Mouse (Mus musculus) liver, embryonic 14.5 days (tissue): ENCODE data around the gene Ywhab. TPM values are rescaled to one million over a fixed set of nuclear protein-coding genes. Genes with fewer than 3 reads are reported as not detected.

Experiments used
- ATAC-seq: fragments of 200-750 bp; cut with Nextera tagmentation; 2 replicates; pipeline ENCODE4 v1.8.0; 2017; ENCODE audit warnings: moderate number of reproducible peaks, mild to moderate bottlenecking, moderate library complexity; ENCODE audit not compliant: insufficient read depth
- DNase-seq, 3 experiments: peaks; one replicate each; pipeline ENCODE4 v3.0.0-alpha.2; 2012 to 2013; ENCODE audit warnings: low read depth in 3 of 3, low spot score in 3 of 3
- H3K27ac ChIP-seq: fragments of 300-500 bp; sonication (generic); 2 replicates; pipeline ENCODE4 v1.5.1; 2014; ENCODE audit warnings: moderate library complexity, mild to moderate bottlenecking, control low read depth, inconsistent platforms
- H3K27me3 ChIP-seq: fragments of 300-500 bp; sonication (generic); 2 replicates; pipeline ENCODE4 v1.6.1; 2014; ENCODE audit warnings: mild to moderate bottlenecking, low read length, moderate library complexity; ENCODE audit not compliant: control insufficient read depth, insufficient read depth
- H3K36me3 ChIP-seq: fragments of 300-500 bp; sonication (generic); replicated peaks from 2 replicates; pipeline ENCODE4 v1.6.1; 2014; ENCODE audit warnings: low read depth; ENCODE audit not compliant: control insufficient read depth, insufficient read depth
- H3K4me1 ChIP-seq, 2 experiments: fragments of 200-500 bp in 1 of 2; fragments of 300-500 bp in 1 of 2; sonication (generic) in 1 of 2; replicated peaks; 2 replicates each; pipeline ENCODE4 v1.6.1; 2012 to 2014; ENCODE audit warnings: antibody characterized with exemption in 1 of 2, inconsistent platforms in 1 of 2, low read length in 1 of 2; ENCODE audit not compliant: control insufficient read depth in 2 of 2, insufficient read depth in 2 of 2
- H3K4me2 ChIP-seq: fragments of 300-500 bp; sonication (generic); 2 replicates; pipeline ENCODE4 v1.6.1; 2014; ENCODE audit warnings: low read depth, mild to moderate bottlenecking, control low read depth, moderate library complexity
- H3K4me3 ChIP-seq, 2 experiments: fragments of 200-500 bp in 1 of 2; fragments of 300-500 bp in 1 of 2; sonication (generic) in 1 of 2; 2 replicates each; pipeline ENCODE4 v1.5.1; 2012 to 2014; ENCODE audit warnings: low read depth in 2 of 2, low read length in 2 of 2, mild to moderate bottlenecking in 2 of 2, control low read depth in 1 of 2, inconsistent platforms in 1 of 2, moderate library complexity in 1 of 2; ENCODE audit not compliant: insufficient read depth in 1 of 2
- H3K9ac ChIP-seq: fragments of 300-500 bp; sonication (generic); replicated peaks from 2 replicates; pipeline ENCODE4 v1.6.1; 2014; ENCODE audit warnings: mild to moderate bottlenecking, control low read depth, moderate library complexity
- H3K9me3 ChIP-seq: fragments of 300-500 bp; sonication (generic); 2 replicates; pipeline ENCODE4 v1.6.1; 2016; ENCODE audit warnings: low read length, mixed read lengths; ENCODE audit not compliant: control insufficient read depth
- CTCF ChIP-seq: IDR thresholded peaks from 2 replicates; pipeline ENCODE4 v1.5.1; 2016; ENCODE audit warnings: antibody characterized with exemption, low read depth, control low read depth
- EP300 ChIP-seq: IDR thresholded peaks from 2 replicates; pipeline ENCODE4 v1.6.1; 2016; ENCODE audit warnings: antibody characterized with exemption, low read depth
- WGBS: fragments of 180-500 bp; shearing (Covaris S2); extraction: QIAGEN DNeasy Blood & Tissue Kit; methylation state at CpG from one replicate; pipeline ENCODE4 v1.1.7; 2014; ENCODE audit not compliant: insufficient replicate concordance; 5-methylcytosine and 5-hydroxymethylcytosine counted together
- polyA plus RNA-seq, 2 experiments: library from polyadenylated mRNA; depleted of rRNA in 1 of 2; stranded (reverse) in 1 of 2; unstranded in 1 of 2; fragments of >200 nt; fragmentation: Nextera tagmentation in 1 of 2; extraction: Ambion mirVana in 1 of 2; gene quantifications; 2 replicates each; pipeline versions ENCODE4 v1.2.1 to v1.2.3; 2012 to 2014

Ywhab gene
- polyA plus RNA-seq (2012; rRNA removed) (20.2 and 32.3 TPM in 2 replicates), polyA plus RNA-seq (2014; fragmentation: Nextera tagmentation; extraction: Ambion mirVana) (79.6 and 88.4 TPM in 2 replicates)

GRCm38 (mm10) chr2:163994654-163994976 is at the start of gene Ywhab:
Gene Ywhab (plus strand): TSS chr2:163994960.
- peak within 1 kb of the TSS; percentile 80 for H3K27ac ChIP-seq
- H3K36me3 ChIP-seq = no peaks in the 10 kb centered on the region; the same call in 1 of the 2 replicates
- H3K27me3 ChIP-seq = no peaks in the 10 kb centered on the region
- H3K9me3 ChIP-seq = no peaks in the 10 kb centered on the region
- DNase-seq (no peak), ATAC-seq (no peak)
- 1% methylated on average over 14 of the region's 14 CpGs for WGBS
- peak within 1 kb of the TSS; percentile 85 for H3K4me2 ChIP-seq
- TF ChIP-seq EP300 = no peak
- no peak for TF ChIP-seq CTCF
- H3K4me3 ChIP-seq = peak within 1 kb of the TSS; percentile 85 to 96
- H3K4me1 ChIP-seq = peaks cover 14 to 19% of the 10 kb centered on the region in 2 experiments
- H3K9ac ChIP-seq = peak within 1 kb of the TSS; percentile 91

- DNase-seq (no peak), ATAC-seq (no peak)
- Histone ChIP-seq H3K9ac (no peak overlapping the region), H3K4me2 (no peak overlapping the region), H3K27me3 (no peaks in the 10 kb centered on the region), H3K27ac (no peak overlapping the region), H3K36me3 (no peaks in the 10 kb centered on the region), H3K4me3 (no peak overlapping the region), H3K4me1 (no peaks in the 10 kb centered on the region), H3K9me3 (no peaks in the 10 kb centered on the region)
- WGBS = 61% methylated on average over 15 of the region's 15 CpGs
- no peak for TF ChIP-seq EP300
- no peak for TF ChIP-seq CTCF
Measured at GRCm38 (mm10) chr2:163946221-163946620, 48.5 kb upstream of the Ywhab start.

DNA sequence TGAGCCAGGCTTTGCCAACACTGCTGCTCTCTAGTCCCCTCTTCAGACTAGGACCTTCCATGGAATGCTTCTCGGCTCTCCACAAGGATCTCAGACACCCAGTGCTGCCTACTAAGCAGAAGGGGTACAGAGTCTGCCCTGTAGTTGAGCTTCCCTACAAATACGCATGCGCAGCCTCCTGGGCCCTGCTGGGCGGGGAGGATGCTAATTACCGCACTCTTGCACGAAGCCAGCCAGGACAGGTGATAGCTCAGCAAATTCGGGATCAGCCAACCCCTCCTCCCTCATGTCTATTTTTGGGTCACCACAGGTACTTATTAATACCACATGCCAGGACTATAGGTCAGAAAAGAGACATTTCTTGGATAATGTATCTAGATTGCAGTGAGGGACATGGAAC is 46.8 kb upstream of the Ywhab start:
- ATAC-seq (no peak), DNase-seq (no peak)
- 67% methylated on average over 7 of the region's 7 CpGs for WGBS
- no peak for TF ChIP-seq EP300
- no peak overlapping the region for H3K4me2 ChIP-seq
- no peaks in the 10 kb centered on the region for H3K4me1 ChIP-seq
- H3K9me3 ChIP-seq = no peaks in the 10 kb centered on the region
- H3K36me3 ChIP-seq = no peaks in the 10 kb centered on the region
- no peak overlapping the region for H3K27ac ChIP-seq
- no peak overlapping the region for H3K9ac ChIP-seq
- no peaks in the 10 kb centered on the region for H3K27me3 ChIP-seq
- H3K4me3 ChIP-seq = no peak overlapping the region

GRCm38 (mm10) chr2:163951770-163952169 is 43.0 kb upstream of the Ywhab start:
- DNase-seq = peak in 2 of 3 experiments; percentile 7 to 11
- 14% methylated on average over 4 of the region's 4 CpGs for WGBS
- no peak for ATAC-seq
- Histone ChIP-seq H3K27ac (no peak overlapping the region), H3K36me3 (no peaks in the 10 kb centered on the region), H3K9me3 (no peaks in the 10 kb centered on the region), H3K9ac (no peak overlapping the region), H3K4me3 (no peak overlapping the region), H3K4me1 (no peaks in the 10 kb centered on the region), H3K4me2 (no peak overlapping the region), H3K27me3 (no peaks in the 10 kb centered on the region)
- TF ChIP-seq CTCF (peak; percentile 72), EP300 (no peak)

DNA sequence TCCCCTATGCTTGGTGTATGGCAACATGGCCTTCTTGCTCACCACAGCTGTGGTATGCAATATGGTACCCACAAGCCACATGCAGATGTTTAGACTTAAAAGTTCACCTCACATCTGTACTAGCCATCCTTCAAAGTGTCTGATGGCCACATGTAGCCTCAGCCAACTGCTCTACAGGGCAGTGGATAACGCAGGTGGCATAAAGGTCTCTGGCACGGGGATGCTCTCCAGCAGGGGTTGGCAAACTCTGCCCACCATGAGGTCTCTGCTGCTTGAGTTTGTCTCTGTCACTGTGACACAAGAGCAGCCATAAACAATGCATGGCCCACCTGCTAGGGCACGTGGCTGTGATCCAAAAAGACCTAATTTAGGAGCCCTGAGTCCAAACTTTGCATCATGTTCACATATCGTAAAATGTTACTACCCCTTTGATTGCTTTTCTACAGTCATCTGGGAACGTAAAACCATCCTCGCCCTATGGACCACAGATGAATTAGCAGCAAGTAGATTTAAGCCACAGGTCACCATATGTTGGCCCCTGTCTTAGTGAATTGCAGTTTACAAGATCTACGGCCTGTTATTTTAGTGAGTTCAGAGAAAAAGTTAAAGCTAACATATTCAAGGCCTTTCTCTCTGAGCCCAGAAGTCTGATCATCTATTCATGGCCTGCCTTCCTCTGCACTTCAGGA is 41.0 kb upstream of the Ywhab start:
- Histone ChIP-seq H3K9ac (no peak overlapping the region), H3K27ac (no peak overlapping the region), H3K9me3 (no peaks in the 10 kb centered on the region), H3K4me3 (no peak overlapping the region), H3K4me1 (no peaks in the 10 kb centered on the region), H3K27me3 (no peaks in the 10 kb centered on the region), H3K4me2 (no peak overlapping the region), H3K36me3 (no peaks in the 10 kb centered on the region)
- WGBS = 53% methylated on average over 7 of the region's 7 CpGs
- no peak for DNase-seq
- no peak for ATAC-seq
- TF ChIP-seq CTCF = no peak
- no peak for TF ChIP-seq EP300
